Mouse (Mus musculus): ENCODE measurements around the gene Slc47a2. TPM values are rescaled to one million over a fixed set of nuclear protein-coding genes. Genes with fewer than 3 reads are reported as not detected.

The Slc47a2 gene
- polyA plus RNA-seq, 1 experiment, result 87.1 TPM

- Histone ChIP-seq H3K36me3 (ENCODE audit: control insufficient read depth, insufficient read depth, low read length) (no peaks in the 10 kb centered on the region; the same call in 1 of the 2 replicates), H3K4me1 (ENCODE audit: control insufficient read depth, insufficient read depth, low read length) (peaks cover 2% of the 10 kb centered on the region; the same call in 1 of the 2 replicates), H3K4me3 (ENCODE audit: control insufficient read depth, low read depth, low read length) (no peak overlapping the region), H3K27ac (ENCODE audit: control insufficient read depth, insufficient read depth, low read depth, low read length) (no peak overlapping the region), H3K27me3 (ENCODE audit: control insufficient read depth, insufficient read depth, low read length) (no peaks in the 10 kb centered on the region)
- TF ChIP-seq CTCF (IDR thresholded peaks at IDR 0.05; ENCODE audit: control insufficient read depth, insufficient read depth, insufficient replicate concordance, low read depth, low read length) (no peak), POLR2A (IDR thresholded peaks at IDR 0.05; ENCODE audit: control insufficient read depth, low read depth, low read length) (no peak)
Observed at GRCm38 (mm10) chr11:61297901-61298300, 44.8 kb downstream of the Slc47a2 start.

GRCm38 (mm10) chr11:61297326-61297725, 45.3 kb downstream of the Slc47a2 start:
- Histone ChIP-seq H3K36me3 (ENCODE audit: control insufficient read depth, insufficient read depth, low read length) (no peaks in the 10 kb centered on the region; the same call in 1 of the 2 replicates), H3K27me3 (ENCODE audit: control insufficient read depth, insufficient read depth, low read length) (no peaks in the 10 kb centered on the region), H3K27ac (ENCODE audit: control insufficient read depth, insufficient read depth, low read depth, low read length) (no peak overlapping the region), H3K4me3 (ENCODE audit: control insufficient read depth, low read depth, low read length) (no peak overlapping the region), H3K4me1 (ENCODE audit: control insufficient read depth, insufficient read depth, low read length) (peaks cover 2% of the 10 kb centered on the region; the same call in 1 of the 2 replicates)
- TF ChIP-seq CTCF (IDR thresholded peaks at IDR 0.05; ENCODE audit: control insufficient read depth, insufficient read depth, insufficient replicate concordance, low read depth, low read length) (no peak), POLR2A (IDR thresholded peaks at IDR 0.05; ENCODE audit: control insufficient read depth, low read depth, low read length) (no peak)

GRCm38 (mm10) chr11:61296556-61296955, 46.1 kb downstream of the Slc47a2 start:
- H3K4me1 ChIP-seq (ENCODE audit: control insufficient read depth, insufficient read depth, low read length), result peaks cover 2% of the 10 kb centered on the region; the same call in 1 of the 2 replicates
- TF ChIP-seq POLR2A (IDR thresholded peaks at IDR 0.05; ENCODE audit: control insufficient read depth, low read depth, low read length) (no peak), CTCF (IDR thresholded peaks at IDR 0.05; ENCODE audit: control insufficient read depth, insufficient read depth, insufficient replicate concordance, low read depth, low read length) (no peak)
- no peak overlapping the region for H3K27ac ChIP-seq (ENCODE audit: control insufficient read depth, insufficient read depth, low read depth, low read length)

GRCm38 (mm10) chr11:61295556-61295955, 47.1 kb downstream of the Slc47a2 start:
- H3K27me3 ChIP-seq (ENCODE audit: control insufficient read depth, insufficient read depth, low read length), result no peaks in the 10 kb centered on the region
- no peak overlapping the region for H3K27ac ChIP-seq (ENCODE audit: control insufficient read depth, insufficient read depth, low read depth, low read length)
- TF ChIP-seq POLR2A (IDR thresholded peaks at IDR 0.05; ENCODE audit: control insufficient read depth, low read depth, low read length), result no peak
- TF ChIP-seq CTCF (IDR thresholded peaks at IDR 0.05; ENCODE audit: control insufficient read depth, insufficient read depth, insufficient replicate concordance, low read depth, low read length), result no peak
- no peaks in the 10 kb centered on the region for H3K36me3 ChIP-seq (ENCODE audit: control insufficient read depth, insufficient read depth, low read length)
- no peaks in the 10 kb centered on the region for H3K4me1 ChIP-seq (ENCODE audit: control insufficient read depth, insufficient read depth, low read length)
- H3K4me3 ChIP-seq (ENCODE audit: control insufficient read depth, low read depth, low read length), result no peak overlapping the region

More at GRCm38 (mm10) chr11:61296556-61296955, 46.1 kb downstream of the Slc47a2 start:
- no peaks in the 10 kb centered on the region for H3K27me3 ChIP-seq (ENCODE audit: control insufficient read depth, insufficient read depth, low read length)
- H3K4me3 ChIP-seq (ENCODE audit: control insufficient read depth, low read depth, low read length), result no peak overlapping the region
- H3K36me3 ChIP-seq (ENCODE audit: control insufficient read depth, insufficient read depth, low read length), result no peaks in the 10 kb centered on the region

- Histone ChIP-seq H3K4me1 (ENCODE audit: control insufficient read depth, insufficient read depth, low read length) (no peaks in the 10 kb centered on the region), H3K4me3 (ENCODE audit: control insufficient read depth, low read depth, low read length) (no peak overlapping the region), H3K27ac (ENCODE audit: control insufficient read depth, insufficient read depth, low read depth, low read length) (peak overlapping the region; percentile 49), H3K27me3 (ENCODE audit: control insufficient read depth, insufficient read depth, low read length) (no peaks in the 10 kb centered on the region), H3K36me3 (ENCODE audit: control insufficient read depth, insufficient read depth, low read length) (no peaks in the 10 kb centered on the region)
- TF ChIP-seq POLR2A (IDR thresholded peaks at IDR 0.05; ENCODE audit: control insufficient read depth, low read depth, low read length) (no peak), CTCF (IDR thresholded peaks at IDR 0.05; ENCODE audit: control insufficient read depth, insufficient read depth, insufficient replicate concordance, low read depth, low read length) (no peak)
Observed at GRCm38 (mm10) chr11:61294431-61294830, 48.2 kb downstream of the Slc47a2 start.

- no peak overlapping the region for H3K27ac ChIP-seq (ENCODE audit: control insufficient read depth, insufficient read depth, low read depth, low read length)
- no peak overlapping the region for H3K4me3 ChIP-seq (ENCODE audit: control insufficient read depth, low read depth, low read length)
- no peak for TF ChIP-seq CTCF (IDR thresholded peaks at IDR 0.05; ENCODE audit: control insufficient read depth, insufficient read depth, insufficient replicate concordance, low read depth, low read length)
- TF ChIP-seq POLR2A (IDR thresholded peaks at IDR 0.05; ENCODE audit: control insufficient read depth, low read depth, low read length), result no peak
- no peaks in the 10 kb centered on the region for H3K36me3 ChIP-seq (ENCODE audit: control insufficient read depth, insufficient read depth, low read length)
- no peaks in the 10 kb centered on the region for H3K27me3 ChIP-seq (ENCODE audit: control insufficient read depth, insufficient read depth, low read length)
- H3K4me1 ChIP-seq (ENCODE audit: control insufficient read depth, insufficient read depth, low read length), result no peaks in the 10 kb centered on the region
Observed at GRCm38 (mm10) chr11:61293251-61293650, 49.4 kb downstream of the Slc47a2 start.

GRCm38 (mm10) chr11:61284323-61284722, 58.3 kb downstream of the Slc47a2 start:
- Histone ChIP-seq H3K27ac (ENCODE audit: control insufficient read depth, insufficient read depth, low read depth, low read length) (peak overlapping the region; percentile 74), H3K27me3 (ENCODE audit: control insufficient read depth, insufficient read depth, low read length) (no peaks in the 10 kb centered on the region), H3K4me3 (ENCODE audit: control insufficient read depth, low read depth, low read length) (no peak overlapping the region), H3K4me1 (ENCODE audit: control insufficient read depth, insufficient read depth, low read length) (no peaks in the 10 kb centered on the region; the same call in none of the 2 replicates), H3K36me3 (ENCODE audit: control insufficient read depth, insufficient read depth, low read length) (no peaks in the 10 kb centered on the region)
- TF ChIP-seq CTCF (IDR thresholded peaks at IDR 0.05; ENCODE audit: control insufficient read depth, insufficient read depth, insufficient replicate concordance, low read depth, low read length), result no peak
- TF ChIP-seq POLR2A (IDR thresholded peaks at IDR 0.05; ENCODE audit: control insufficient read depth, low read depth, low read length), result no peak
